Comparison of ENCODE assay signal across 17 mouse cellular contexts in the genomic region with DNA sequence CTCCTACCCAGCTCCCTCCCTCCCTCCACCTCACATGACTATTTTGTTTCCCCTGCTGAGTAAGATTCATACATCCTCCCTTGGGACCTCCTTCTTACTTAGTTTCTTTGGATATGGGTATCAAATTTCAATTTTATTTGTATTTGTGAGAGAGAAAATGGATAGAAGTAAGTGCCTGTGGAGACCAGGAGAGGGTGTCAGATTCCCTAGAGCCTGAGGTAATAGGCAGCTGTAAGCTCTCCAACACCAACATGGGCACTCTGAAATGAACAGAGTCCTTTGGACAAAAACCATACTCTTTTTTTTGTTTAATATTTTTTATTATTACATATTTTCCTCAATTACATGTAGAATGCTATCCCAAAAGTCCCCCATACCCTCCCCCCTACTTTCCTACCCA. TPM values are rescaled to one million over a fixed set of nuclear protein-coding genes. Genes with fewer than 3 reads are reported as not detected.
"Had no signal": no experiment of that assay in that cellular context is flagged by ENCODE, and none has a peak within 500 bp of the region (broad histone marks: within the 10 kb centered on the region; RNA-seq: fewer than 3 reads in every experiment).

No protein-coding gene starts in this region.

- H3K27ac ChIP-seq: neural tube, embryonic 15.5 days; stomach, embryonic 15.5 days; stomach, postnatal 0 days had no signal

- H3K9me3 ChIP-seq: neural tube, embryonic 15.5 days; stomach, embryonic 15.5 days had no signal

- H3K4me3 ChIP-seq: neural tube, embryonic 15.5 days; stomach, embryonic 15.5 days had no signal

- H3K27me3 ChIP-seq: neural tube, embryonic 15.5 days; stomach, embryonic 15.5 days had no signal

- H3K4me1 ChIP-seq: neural tube, embryonic 15.5 days; stomach, embryonic 15.5 days had no signal

- H3K36me3 ChIP-seq: neural tube, embryonic 15.5 days; stomach, embryonic 15.5 days had no signal

- H3K4me2 ChIP-seq: neural tube, embryonic 15.5 days; stomach, embryonic 15.5 days had no signal

- H3K9ac ChIP-seq: neural tube, embryonic 15.5 days; stomach, embryonic 15.5 days had no signal

- DNase-seq: retina, postnatal 1 day; right cerebral cortex, adult 18-20 months; right cerebral cortex, postnatal 14 days; right cerebral cortex, postnatal 25 days; right cerebral cortex, postnatal 4 days; spleen, adult 18-20 months; thymus, adult 18-20 months; thymus, adult 2 months; thymus, postnatal 14 days; thymus, postnatal 25 days; thymus, postnatal 36 days; thymus, postnatal 4 days had no signal

RNA-seq across cellular contexts. Expression of a gene that starts 12.6 kb away (rescaled TPM):
- total RNA-seq: neutrophil, adult 5-6 weeks had no signal
- polyA plus RNA-seq: small intestine, adult 2 months had no signal
